Mouse (Mus musculus) erythroblast, embryonic 14.5 days (primary cell): ENCODE data around the gene Tnks1bp1.

Experiments
- GATA1 ChIP-seq: IDR thresholded peaks from 2 replicates; pipeline ENCODE4 v1.6.1; 2012; ENCODE audit warnings: low read length, inconsistent platforms, mixed read lengths
- TAL1 ChIP-seq: IDR thresholded peaks from 3 replicates; pipeline ENCODE4 v1.6.1; 2012; ENCODE audit warnings: low read length, inconsistent platforms, mixed read lengths

DNA sequence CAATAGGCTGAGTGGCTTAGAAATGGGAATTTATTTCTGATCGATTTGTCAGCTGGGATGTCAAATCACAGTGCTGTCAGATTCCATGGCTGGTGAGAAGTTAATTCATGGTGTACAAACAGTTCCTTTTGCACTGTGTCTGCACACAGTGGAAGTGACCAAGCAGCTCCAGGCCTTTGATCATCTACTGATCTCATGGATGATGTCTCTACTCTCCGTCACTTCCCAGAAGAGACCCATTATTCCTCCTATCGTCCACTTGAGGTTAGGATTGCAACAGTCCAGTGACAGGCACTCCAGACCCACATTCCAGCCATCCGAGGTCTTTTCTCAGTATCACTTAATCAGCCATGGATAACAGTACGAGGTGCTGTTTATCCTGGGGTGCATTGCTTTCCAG lies 25.9 kb downstream of the Tnks1bp1 start:
- TF ChIP-seq GATA1 (no peak), TAL1 (no peak)
